Mouse (Mus musculus) cerebellum, adult (tissue): ENCODE results near the gene Smad6.

Experiments used
- ATAC-seq: cut with Nextera tagmentation; 2 replicates; pipeline ENCODE4 v1.9.2; 2017; ENCODE audit warnings: mild to moderate bottlenecking, moderate library complexity, mixed read lengths; ENCODE audit not compliant: insufficient number of reproducible peaks, low FRiP score, low TSS enrichment

Smad6 gene

GRCm38 (mm10) chr9:63961881-63962280 lies 60.0 kb downstream of the Smad6 start:
- ATAC-seq: no peak

DNA sequence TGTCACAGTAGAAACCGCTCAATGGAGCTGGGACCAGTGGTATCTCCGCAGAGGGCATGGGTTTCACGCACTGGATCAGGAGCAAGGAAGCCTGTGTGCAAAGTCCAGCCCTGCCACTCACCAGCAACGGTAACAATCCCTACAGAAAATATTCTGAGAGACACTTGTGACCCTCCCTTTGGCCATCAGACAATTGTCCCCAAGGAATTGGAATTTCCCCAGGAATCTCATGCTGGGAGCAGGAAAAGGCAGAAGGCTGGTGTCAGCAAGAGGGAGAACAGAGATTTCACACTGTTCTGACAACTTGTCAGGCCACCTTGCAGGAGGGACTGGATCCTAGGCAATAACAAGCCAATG lies 61.1 kb downstream of the Smad6 start:
- no peak for ATAC-seq

DNA sequence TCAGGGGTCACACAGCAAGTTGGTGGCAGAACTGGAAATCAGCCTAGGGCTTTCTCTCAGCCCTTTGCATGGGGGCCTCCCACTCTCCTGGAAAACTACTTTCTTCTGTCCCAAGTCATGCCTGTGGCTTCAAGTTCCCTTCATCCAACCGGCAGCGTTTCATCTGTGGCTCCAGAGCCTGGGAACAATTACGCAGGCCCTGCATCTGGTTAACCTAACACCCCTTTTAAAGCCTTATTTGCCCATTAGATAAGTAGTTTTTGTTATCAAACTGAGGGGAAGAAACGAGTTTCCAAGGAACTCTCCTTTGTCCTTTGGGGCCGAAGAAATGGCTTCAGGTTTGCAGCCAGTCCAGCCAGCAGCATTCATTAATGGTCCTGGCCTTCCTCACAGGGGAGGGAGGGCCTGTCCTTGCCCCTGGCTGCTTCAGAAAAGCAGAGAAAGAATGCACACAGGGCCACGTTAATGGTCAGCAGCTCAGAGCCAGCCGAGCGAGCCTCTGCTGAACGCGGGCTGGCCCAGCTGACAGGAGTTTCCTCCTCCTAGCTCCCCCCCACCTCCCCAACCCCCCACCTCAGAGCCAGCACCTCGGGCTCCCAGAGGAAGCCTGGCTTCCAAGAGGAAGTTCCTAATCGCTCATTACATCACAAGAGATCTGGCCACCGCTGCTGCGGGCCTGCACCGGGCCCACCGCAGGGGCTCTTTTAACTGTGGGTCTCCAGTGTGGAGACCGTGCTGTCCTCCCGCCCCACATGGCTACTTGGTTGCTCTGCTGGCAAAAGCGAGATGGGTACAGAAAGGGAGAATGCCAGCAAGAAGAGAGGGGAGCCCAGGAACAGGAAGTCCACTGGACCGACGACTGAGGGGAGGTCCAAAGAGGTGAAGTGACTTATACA lies 61.7 kb downstream of the Smad6 start:
- no peak for ATAC-seq

GRCm38 (mm10) chr9:63959129-63959932 lies 62.5 kb downstream of the Smad6 start:
- no peak for ATAC-seq

DNA sequence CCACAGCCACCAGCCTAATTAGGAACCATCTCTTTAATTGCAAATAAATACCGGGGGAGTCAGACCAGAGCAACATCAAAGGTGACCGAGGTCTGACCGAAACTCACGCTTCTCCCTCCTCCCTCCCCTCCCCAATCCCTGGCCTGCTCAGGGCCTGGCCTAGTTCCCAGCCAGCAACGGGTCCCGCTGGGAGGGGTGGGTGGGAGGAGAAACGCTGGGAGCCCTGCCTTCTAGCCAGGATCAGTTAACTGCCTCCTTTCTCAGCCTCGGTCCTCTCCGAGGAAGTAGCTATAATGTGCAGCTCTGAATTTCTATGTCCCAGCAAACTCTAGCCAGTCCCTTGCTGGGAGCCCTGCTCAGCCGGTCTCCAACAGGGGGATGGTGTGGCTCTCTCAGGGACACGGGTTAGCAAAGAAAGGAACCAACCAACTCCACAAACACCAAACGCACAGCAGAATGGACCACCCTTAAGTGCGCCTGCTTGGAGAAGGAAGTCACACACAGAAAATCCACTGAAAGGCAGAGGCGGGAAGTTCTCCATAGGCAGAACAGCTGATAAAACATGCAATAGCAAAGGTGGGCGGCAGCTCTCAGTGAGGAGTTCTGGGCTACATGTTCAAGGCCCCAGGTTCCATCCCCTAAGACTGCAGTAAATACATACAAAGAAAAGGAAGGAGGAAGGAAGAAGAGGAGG lies 63.4 kb downstream of the Smad6 start:
- no peak for ATAC-seq

DNA sequence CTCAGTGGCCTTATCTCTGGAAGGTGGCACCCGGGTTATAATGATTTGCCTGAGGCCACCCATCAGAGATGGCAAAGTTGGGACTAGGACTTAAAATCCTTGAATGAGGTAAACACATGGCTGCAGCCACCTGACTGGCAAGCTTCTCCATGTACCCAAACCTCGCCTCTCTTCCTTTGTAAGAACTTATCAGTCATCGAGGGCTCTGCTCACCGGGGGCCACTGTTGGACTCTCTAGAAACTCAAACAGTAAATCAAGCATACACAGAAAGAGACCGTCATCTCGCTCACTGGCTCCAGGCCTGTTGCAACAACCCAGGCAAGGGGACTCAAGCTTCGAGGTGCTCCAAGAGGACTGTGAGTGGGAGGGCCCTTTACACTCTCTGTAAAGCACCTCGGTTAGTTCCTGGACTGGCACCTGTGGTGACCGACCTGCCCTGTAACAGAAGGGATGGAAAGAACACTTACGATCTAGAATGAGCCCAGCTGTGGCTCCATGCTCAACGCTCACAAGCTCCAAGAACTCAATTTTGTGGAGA lies 64.1 kb downstream of the Smad6 start:
- ATAC-seq: no peak

DNA sequence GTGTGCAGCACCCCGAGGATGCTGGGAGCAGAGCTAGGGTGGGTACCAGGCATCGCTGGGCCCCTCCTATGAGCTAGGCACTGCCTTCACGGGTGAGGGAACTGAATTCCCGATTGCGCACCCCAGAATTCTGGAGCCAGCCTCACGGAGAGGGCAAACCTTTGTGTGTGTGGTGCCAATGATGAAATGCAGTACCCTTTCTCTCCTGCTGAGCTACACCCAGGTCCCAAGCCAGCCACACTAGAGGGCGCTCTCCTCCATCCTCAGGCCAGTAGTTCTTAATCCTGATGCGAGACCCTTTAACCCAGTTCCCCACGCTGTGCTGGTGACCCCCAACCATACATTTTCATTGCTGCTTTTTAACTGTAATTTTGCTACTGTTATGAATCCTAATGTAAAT lies 65.8 kb downstream of the Smad6 start:
- ATAC-seq: no peak

- ATAC-seq: no peak
Observed at GRCm38 (mm10) chr9:63953691-63954090, 68.2 kb downstream of the Smad6 start.

DNA sequence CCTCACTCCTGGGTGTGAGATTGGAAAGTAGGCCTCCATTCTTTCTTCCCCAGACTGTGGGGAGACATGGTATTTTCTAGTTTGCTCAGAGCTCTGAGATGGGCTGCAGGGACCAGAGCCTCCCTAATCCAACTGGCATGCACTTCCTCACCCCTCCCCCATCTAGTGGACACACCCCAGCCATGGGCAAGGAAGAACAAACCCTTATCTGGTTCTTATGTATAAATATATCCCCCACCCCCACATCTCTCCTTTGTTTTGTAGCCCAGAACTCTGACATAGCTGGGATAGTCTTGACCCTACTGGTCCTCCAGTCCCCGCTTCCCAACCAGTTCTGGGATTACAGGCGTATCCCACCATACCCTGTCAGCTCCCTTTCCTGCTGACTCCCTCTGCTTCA lies 69.3 kb downstream of the Smad6 start:
- ATAC-seq: no peak

- ATAC-seq: no peak
Observed at GRCm38 (mm10) chr9:63950357-63950756, 71.5 kb downstream of the Smad6 start.

DNA sequence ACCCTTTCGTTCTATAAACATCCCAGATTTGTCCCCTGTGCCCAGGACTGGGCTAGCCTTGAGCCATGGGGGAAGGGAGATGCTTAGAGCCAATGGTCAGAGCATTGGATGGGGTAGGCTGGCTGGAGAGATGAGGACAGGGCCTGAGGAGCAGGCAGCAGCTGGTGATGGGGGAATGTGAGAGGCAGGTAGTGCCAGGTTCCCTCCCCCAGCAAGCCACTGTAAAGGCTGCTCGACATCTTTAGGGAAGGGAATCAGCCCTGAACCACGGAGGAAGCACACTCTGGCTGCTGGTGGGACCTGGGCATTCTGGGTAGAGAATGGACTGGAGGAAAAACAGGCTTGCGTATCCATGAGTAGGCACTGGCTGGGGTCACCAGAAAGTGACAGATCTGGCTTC lies 72.5 kb downstream of the Smad6 start:
- no peak for ATAC-seq

- no peak for ATAC-seq
Observed at GRCm38 (mm10) chr9:63942608-63942982, 79.3 kb downstream of the Smad6 start.

DNA sequence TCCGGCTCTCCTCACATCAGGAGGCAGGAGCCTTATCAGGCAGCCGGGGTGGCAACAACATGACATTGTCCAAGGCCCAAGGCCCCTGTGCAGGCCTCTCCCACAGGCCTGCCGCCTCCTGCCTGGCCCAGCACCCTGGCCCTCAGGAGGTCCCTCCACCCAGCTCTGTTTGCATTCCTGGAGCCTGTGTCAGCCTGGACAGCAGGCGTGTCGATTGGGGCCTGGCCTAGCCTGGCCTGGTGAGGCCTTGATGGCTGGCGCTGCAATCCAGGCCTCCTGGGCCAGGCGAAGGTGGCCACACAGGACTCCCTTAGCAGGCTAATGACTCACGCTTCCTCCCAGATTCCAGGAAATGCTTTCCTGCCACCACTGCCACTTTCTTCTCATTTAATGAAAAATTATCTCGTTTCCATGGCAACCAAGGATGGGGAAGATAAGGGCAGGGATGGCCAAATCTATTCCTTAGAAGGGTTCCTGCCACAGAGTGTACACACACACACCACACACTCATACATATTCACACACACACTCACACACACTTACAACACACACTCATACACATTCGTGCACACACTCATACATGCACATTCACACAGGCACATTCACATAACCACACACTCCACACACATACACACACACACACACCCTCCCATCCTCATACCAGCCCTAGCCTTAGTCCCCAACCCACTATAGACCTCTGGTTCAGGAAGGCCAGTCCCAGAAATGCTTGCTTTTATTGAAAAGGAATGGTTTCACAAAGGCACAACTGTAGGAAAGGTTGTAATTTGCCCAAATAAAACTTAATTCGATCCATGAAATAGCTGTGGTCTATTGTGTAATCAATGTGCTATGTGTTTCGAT lies 79.9 kb downstream of the Smad6 start:
- no peak for ATAC-seq

DNA sequence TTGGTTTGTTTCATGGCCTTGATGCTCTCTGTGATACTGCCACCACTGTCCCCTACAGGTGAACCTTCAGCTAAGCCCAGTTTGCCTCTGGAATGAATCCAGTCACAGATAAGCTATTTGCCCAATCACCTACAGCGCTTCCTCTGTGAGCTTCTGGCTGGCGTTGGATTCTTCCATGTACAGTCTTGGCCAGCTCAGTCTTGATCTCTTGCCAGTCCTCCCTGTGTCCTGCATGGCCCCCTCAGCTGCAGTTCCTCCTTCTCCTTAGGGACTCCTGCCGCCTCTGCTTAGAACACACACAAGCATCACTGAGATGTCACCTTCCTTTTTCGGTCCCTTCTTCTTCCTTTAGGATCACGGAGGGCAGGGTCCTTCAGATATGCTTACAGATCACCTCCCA lies 85.6 kb downstream of the Smad6 start:
- no peak for ATAC-seq

GRCm38 (mm10) chr9:63933068-63933467 lies 88.8 kb downstream of the Smad6 start:
- ATAC-seq: no peak

DNA sequence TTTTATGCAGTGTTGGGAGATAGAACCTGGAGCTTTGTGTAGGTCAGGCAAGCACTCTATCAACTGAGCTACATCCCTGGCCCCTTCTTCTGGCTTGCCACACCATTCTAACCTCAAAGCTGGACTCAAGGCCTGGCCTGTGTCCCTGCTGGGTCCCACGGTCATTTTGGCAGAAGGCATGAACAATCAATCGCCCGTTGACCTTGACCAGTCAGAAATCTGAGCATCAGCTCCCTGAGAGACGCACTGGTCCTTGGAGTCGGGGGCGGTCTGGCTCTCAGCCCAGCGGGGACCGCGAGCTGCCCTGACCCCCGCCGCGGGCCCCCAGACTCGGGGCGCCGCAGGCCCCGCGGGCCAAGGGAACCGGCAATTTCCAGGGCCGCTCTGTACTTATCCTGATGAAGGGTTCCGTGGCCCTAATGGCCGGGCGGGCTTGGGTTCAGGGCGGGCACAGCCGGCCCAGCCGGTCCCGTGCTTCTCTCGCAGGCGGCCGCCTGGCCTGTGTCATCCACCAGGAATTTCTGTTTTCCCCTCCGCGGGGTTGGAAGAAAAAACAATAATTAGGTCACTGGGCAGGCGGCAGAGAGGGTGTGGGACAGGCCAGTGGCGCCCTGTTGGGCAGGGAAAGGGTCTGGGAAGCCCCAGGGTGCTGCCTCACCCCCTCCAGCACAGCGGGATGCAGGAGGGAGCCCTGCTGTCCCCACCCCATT lies 94.4 kb downstream of the Smad6 start:
- ATAC-seq: 0 out of 2 replicates have a peak, but pooled peaks have one; percentile 20

- ATAC-seq: no peak
Observed at GRCm38 (mm10) chr9:63926377-63926776, 95.5 kb downstream of the Smad6 start.

- no peak for ATAC-seq
Observed at GRCm38 (mm10) chr9:63923190-63923717, 98.6 kb downstream of the Smad6 start.

GRCm38 (mm10) chr9:63919708-63920107 lies 102.2 kb downstream of the Smad6 start:
- no peak for ATAC-seq
